Mouse (Mus musculus) erythroid progenitor cell, adult 5-6 weeks (primary cell): ENCODE data around the gene Ube2n. TPM values are rescaled to one million over a fixed set of nuclear protein-coding genes. Genes with fewer than 3 reads are reported as not detected.

Experiments used
- ATAC-seq: replicated peaks from 2 replicates; pipeline ENCODE4 v1.8.0; 2016; ENCODE audit warnings: moderate number of reproducible peaks, mild to moderate bottlenecking, moderate TSS enrichment, inconsistent platforms; ENCODE audit not compliant: poor library complexity, low FRiP score, severe bottlenecking
- total RNA-seq, 2 experiments: library from RNA; stranded (forward) in 1 of 2; stranded (reverse) in 1 of 2; fragments of 150-400 nt in 1 of 2; fragments of 186-747, 209-891 nt in 1 of 2; gene quantifications; 2 replicates each; pipeline versions ENCODE4 v1.2.3 to v1.2.4; 2015 to 2017; ENCODE audit warnings: low replicate concordance in 2 of 2

The Ube2n gene
- total RNA-seq, 2 experiments from 2014 or later, result 59.2 to 257 TPM

- no peak for ATAC-seq
These were observed 70.6 kb downstream of the Ube2n start for GRCm38 (mm10) chr10:95585554-95585953.

- no peak for ATAC-seq
These were observed 72.7 kb downstream of the Ube2n start for GRCm38 (mm10) chr10:95587509-95588220.

GRCm38 (mm10) chr10:95589196-95589595, 74.3 kb downstream of the Ube2n start:
- ATAC-seq, result no peak

- no peak for ATAC-seq
These were observed 75.3 kb downstream of the Ube2n start for GRCm38 (mm10) chr10:95590196-95590595.

DNA sequence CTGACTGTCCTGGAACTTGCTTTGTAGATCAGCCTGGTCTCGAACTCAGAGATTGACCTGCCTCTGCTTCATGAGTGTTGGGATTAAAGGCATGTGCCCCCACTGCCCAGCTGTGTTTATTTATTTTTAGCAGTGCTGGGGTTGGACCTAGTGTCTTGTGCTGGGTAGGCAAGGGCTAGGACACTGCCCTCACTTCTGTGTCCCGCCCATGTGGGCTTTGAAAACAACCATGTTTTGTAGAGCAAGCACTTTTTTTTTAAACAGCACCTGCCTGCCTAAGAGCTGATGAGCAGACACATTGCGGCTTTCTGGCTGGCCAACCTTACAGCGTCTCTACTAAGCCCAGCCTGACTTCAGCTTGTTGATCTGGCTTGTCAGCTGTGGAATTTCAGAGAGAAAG, 76.3 kb downstream of the Ube2n start:
- no peak for ATAC-seq

GRCm38 (mm10) chr10:95594414-95594813, 79.5 kb downstream of the Ube2n start:
- ATAC-seq, result no peak

Other genes with a start within 250 kb of the Ube2n start
- gene Cradd, start 191.0 kb upstream of the Ube2n start, total RNA-seq (2015; ENCODE audit: low replicate concordance), result 0.84 and 1.1 TPM in 2 replicates
- 1.5 TPM in 1 of 2 replicates, not detected in the other for gene Cradd, start 191.0 kb upstream of the Ube2n start, total RNA-seq (2017; ENCODE audit: low replicate concordance)
- not detected in 2 replicates for gene Socs2, start 98.0 kb upstream of the Ube2n start, total RNA-seq (2015; ENCODE audit: low replicate concordance)
- gene Socs2, start 98.0 kb upstream of the Ube2n start, total RNA-seq (2017; ENCODE audit: low replicate concordance), result not detected in 2 replicates
- gene Mrpl42, start 13.2 kb upstream of the Ube2n start, total RNA-seq (2015; ENCODE audit: low replicate concordance), result 72.5 and 85.8 TPM in 2 replicates
- gene Mrpl42, start 13.2 kb upstream of the Ube2n start, total RNA-seq (2017; ENCODE audit: low replicate concordance), result 31.6 and 34.5 TPM in 2 replicates
- gene Nudt4, start 49.0 kb downstream of the Ube2n start, total RNA-seq (2015; ENCODE audit: low replicate concordance), result 271 and 342 TPM in 2 replicates
- gene Nudt4, start 49.0 kb downstream of the Ube2n start, total RNA-seq (2017; ENCODE audit: low replicate concordance), result 296 and 327 TPM in 2 replicates
- not detected in 2 replicates for gene Anapc15-ps, start 158.3 kb downstream of the Ube2n start, total RNA-seq (2015; ENCODE audit: low replicate concordance)
- gene Anapc15-ps, start 158.3 kb downstream of the Ube2n start, total RNA-seq (2017; ENCODE audit: low replicate concordance), result not detected in 2 replicates